Mouse (Mus musculus): Measurements from ENCODE around the gene Slc39a9.

DNA sequence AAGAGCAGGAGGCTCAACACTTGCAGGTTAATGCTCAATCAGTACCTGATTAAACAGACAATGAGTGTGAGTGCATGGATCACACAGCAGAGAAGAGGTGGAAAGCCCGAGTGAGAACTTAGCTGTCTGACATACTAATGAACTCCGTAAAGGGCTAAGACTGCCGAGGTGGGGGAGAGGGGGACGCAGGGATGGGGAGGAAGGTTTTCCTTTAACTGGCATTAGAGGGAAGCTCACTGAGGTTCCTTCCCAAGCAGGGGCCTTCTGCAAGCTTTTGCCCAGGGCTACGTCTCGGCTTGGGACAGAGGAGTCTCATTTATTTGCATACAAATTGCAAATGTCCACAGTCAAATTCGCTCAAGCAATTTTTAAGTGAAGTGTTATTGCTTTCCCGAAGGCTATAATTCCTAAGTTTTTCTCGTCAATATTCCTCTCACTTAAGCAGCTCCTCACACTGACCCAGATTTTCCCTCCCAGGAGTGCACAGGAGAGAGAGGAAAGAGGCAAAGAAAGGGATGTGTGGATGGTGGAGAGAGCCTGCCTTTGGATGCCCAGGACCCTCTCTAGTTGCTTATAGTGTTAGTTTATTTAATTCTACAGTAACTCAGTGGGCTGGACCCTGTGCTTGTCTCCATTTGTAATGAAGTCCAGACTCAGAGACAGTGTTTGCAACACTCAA is 31.4 kb upstream of the Slc39a9 start:
- TF ChIP-seq EP300 (IDR thresholded peaks at IDR 0.05; ENCODE audit: low read depth) (no peak), CTCF (IDR thresholded peaks at IDR 0.05; ENCODE audit: low read depth) (no peak)

All from heart, postnatal 0 days (tissue).